ENCODE assay signal across 9 mouse cellular contexts in the genomic region with DNA sequence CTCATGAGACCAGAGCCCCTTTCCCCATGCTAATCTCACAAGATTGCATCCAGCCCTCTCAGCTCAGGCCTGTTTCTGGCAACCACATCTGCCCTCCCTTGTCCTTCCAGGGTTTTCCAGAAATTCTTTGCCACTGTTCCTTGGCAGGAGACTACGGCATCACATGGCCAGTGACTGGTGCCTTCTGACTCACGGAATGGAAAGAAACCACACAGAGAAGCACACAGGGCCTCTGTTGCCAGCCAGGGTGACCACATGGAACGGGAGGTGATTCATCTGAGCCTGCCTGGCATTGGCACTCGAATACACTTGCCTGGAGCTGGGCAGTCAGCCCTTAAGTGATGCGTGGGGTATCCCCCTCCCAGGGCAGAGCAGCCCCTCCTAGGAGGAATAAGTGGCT. TPM values are rescaled to one million over a fixed set of nuclear protein-coding genes. Genes with fewer than 3 reads are reported as not detected.
DNase-seq lines count a peak whose midpoint lies in the region; ATAC-seq and TF ChIP-seq lines count a peak whose summit lies in the region.
"Had no signal": no experiment of that assay in that cellular context is flagged by ENCODE, and none has a peak within 500 bp of the region (broad histone marks: within the 10 kb centered on the region; RNA-seq: fewer than 3 reads in every experiment).

No protein-coding gene starts in this region.

- peak; percentile 90 for ATAC-seq in hindbrain, postnatal 0 days
- ATAC-seq in hindbrain, embryonic 13.5 days (ENCODE audit: low FRiP score): no peak

- no peak overlapping the region for H3K4me2 ChIP-seq in hindbrain, postnatal 0 days (ENCODE audit: low read depth, low read length)
- H3K4me2 ChIP-seq in hindbrain, embryonic 13.5 days: no peak overlapping the region
- H3K4me2 ChIP-seq: lung, embryonic 15.5 days had no signal

- H3K36me3 ChIP-seq in hindbrain, postnatal 0 days (ENCODE audit: insufficient read depth, low read length): no peaks in the 10 kb centered on the region
- no peaks in the 10 kb centered on the region for H3K36me3 ChIP-seq in hindbrain, embryonic 13.5 days
- H3K36me3 ChIP-seq in midbrain, embryonic 10.5 days: no peaks in the 10 kb centered on the region
- H3K36me3 ChIP-seq: lung, embryonic 15.5 days had no signal

- H3K4me1 ChIP-seq in hindbrain, postnatal 0 days (ENCODE audit: insufficient read depth, low read length): 0 out of 2 replicates have a peak, but pooled peaks cover 2% of the 10 kb centered on the region
- no peaks in the 10 kb centered on the region for H3K4me1 ChIP-seq in hindbrain, embryonic 13.5 days (replicated peaks)
- H3K4me1 ChIP-seq in olfactory bulb, adult 2 months (ENCODE audit: control insufficient read depth, insufficient read depth, low read length): peaks cover 12% of the 10 kb centered on the region
- no peaks in the 10 kb centered on the region for H3K4me1 ChIP-seq in midbrain, embryonic 10.5 days

- H3K4me3 ChIP-seq in hindbrain, postnatal 0 days (ENCODE audit: low read length): no peak overlapping the region
- no peak overlapping the region for H3K4me3 ChIP-seq in hindbrain, embryonic 13.5 days
- no peak overlapping the region for H3K4me3 ChIP-seq in olfactory bulb, adult 2 months (ENCODE audit: insufficient read depth, low read depth, low read length)
- no peak overlapping the region for H3K4me3 ChIP-seq in midbrain, embryonic 10.5 days
- H3K4me3 ChIP-seq: lung, embryonic 15.5 days had no signal

- no peak for TF ChIP-seq CTCF in hindbrain, postnatal 0 days (IDR thresholded peaks at IDR 0.05; ENCODE audit: low read depth)
- TF ChIP-seq CTCF in olfactory bulb, adult 2 months (IDR thresholded peaks at IDR 0.05; ENCODE audit: insufficient read depth, low read depth, low read length): no peak

- H3K9ac ChIP-seq in hindbrain, postnatal 0 days (replicated peaks; ENCODE audit: low read length): no peak overlapping the region
- H3K9ac ChIP-seq in hindbrain, embryonic 13.5 days: no peak overlapping the region
- H3K9ac ChIP-seq: lung, embryonic 15.5 days had no signal

- no peak overlapping the region for H3K27ac ChIP-seq in hindbrain, postnatal 0 days
- no peak overlapping the region for H3K27ac ChIP-seq in hindbrain, embryonic 13.5 days
- peak overlapping the region; percentile 37; the same call in 1 of the 2 replicates for H3K27ac ChIP-seq in olfactory bulb, adult 2 months (ENCODE audit: insufficient read depth, low read depth, low read length)
- no peak overlapping the region for H3K27ac ChIP-seq in midbrain, embryonic 10.5 days (replicated peaks)
- H3K27ac ChIP-seq: lung, embryonic 15.5 days had no signal

- H3K9me3 ChIP-seq in hindbrain, postnatal 0 days (ENCODE audit: low read length): no peaks in the 10 kb centered on the region
- no peaks in the 10 kb centered on the region for H3K9me3 ChIP-seq in hindbrain, embryonic 13.5 days
- no peaks in the 10 kb centered on the region for H3K9me3 ChIP-seq in midbrain, embryonic 10.5 days (replicated peaks)
- H3K9me3 ChIP-seq: lung, embryonic 15.5 days had no signal

- 41% methylated on average over 5 of the region's 5 CpGs for WGBS in hindbrain, postnatal 0 days
- WGBS in hindbrain, embryonic 13.5 days: 77% methylated on average over 5 of the region's 5 CpGs
- WGBS in olfactory bulb, adult 2 months: 33% methylated on average over 5 of the region's 5 CpGs
- 80% methylated on average over 5 of the region's 5 CpGs for WGBS in midbrain, embryonic 10.5 days

- no peak for TF ChIP-seq POLR2A in olfactory bulb, adult 2 months (IDR thresholded peaks at IDR 0.05; ENCODE audit: insufficient read depth, low read depth, low read length)

- no peaks in the 10 kb centered on the region for H3K27me3 ChIP-seq in hindbrain, postnatal 0 days (ENCODE audit: insufficient read depth, low read length)
- no peaks in the 10 kb centered on the region for H3K27me3 ChIP-seq in hindbrain, embryonic 13.5 days
- no peaks in the 10 kb centered on the region for H3K27me3 ChIP-seq in midbrain, embryonic 10.5 days (ENCODE audit: low read depth, poor library complexity, severe bottlenecking)
- H3K27me3 ChIP-seq: lung, embryonic 15.5 days had no signal

- DNase-seq in hindbrain, postnatal 0 days (ENCODE audit: low spot score): peak; percentile 77
- DNase-seq in adrenal gland, adult 2 months: peak; percentile 94
- peak; percentile 60 to 79 for DNase-seq in frontal cortex, adult 2 months (ENCODE audit: extremely low spot score in 1 of 2, low spot score in 1 of 2)
- peak; percentile 62 to 78 for DNase-seq in layer of hippocampus, adult 8-10 months (ENCODE audit: low spot score in 2 of 2)
- no peak for DNase-seq in midbrain, embryonic 10.5 days (ENCODE audit: low spot score)
- DNase-seq in natural killer cell, adult 2 months (ENCODE audit: low spot score in 2 of 2): no peak

RNA-seq across cellular contexts. Expression of gene Nenf, which starts 25.6 kb away (rescaled TPM):
- 143 and 171 TPM in 2 replicates for total RNA-seq in hindbrain, postnatal 0 days (2014; rRNA removed)
- 177 and 182 TPM in 2 replicates for polyA plus RNA-seq in hindbrain, postnatal 0 days (2015; fragmentation: Nextera tagmentation; extraction: Ambion mirVana)
- polyA plus RNA-seq in hindbrain, embryonic 13.5 days (2015; fragmentation: Nextera tagmentation; extraction: Ambion mirVana): 105 and 109 TPM in 2 replicates
- 10 to 100 TPM; 78.7 to 94.3 TPM for total RNA-seq in adrenal gland, adult 2 months (2021)
- polyA plus RNA-seq in adrenal gland, adult 2 months (2012; rRNA removed): 249 and 261 TPM in 2 replicates
- polyA plus RNA-seq in frontal cortex, adult 2 months (2012; rRNA removed): 155 and 168 TPM in 2 replicates
- total RNA-seq in layer of hippocampus, adult 8-10 months (2022): 10 to 100 TPM; 57.8 to 80.1 (median 66.1) TPM
- polyA plus RNA-seq in olfactory bulb, adult 2 months (2012; ENCODE audit: insufficient read depth, insufficient read length, low replicate concordance, missing spikeins): not detected in 2 replicates
- polyA plus RNA-seq in midbrain, embryonic 10.5 days (2016; fragmentation: Nextera tagmentation; extraction: Ambion mirVana): 49.4 and 63.5 TPM in 2 replicates

RNA-seq across cellular contexts. Expression of gene Tmem206, which starts 33.4 kb away (rescaled TPM):
- total RNA-seq in hindbrain, postnatal 0 days (2014; rRNA removed): 22.5 and 24.9 TPM in 2 replicates
- polyA plus RNA-seq in hindbrain, postnatal 0 days (2015; fragmentation: Nextera tagmentation; extraction: Ambion mirVana): 23.2 and 24.0 TPM in 2 replicates
- polyA plus RNA-seq in hindbrain, embryonic 13.5 days (2015; fragmentation: Nextera tagmentation; extraction: Ambion mirVana): 36.7 and 39.9 TPM in 2 replicates
- total RNA-seq in adrenal gland, adult 2 months (2021): 1 to 10 TPM; 4.2 to 7.4 TPM
- polyA plus RNA-seq in adrenal gland, adult 2 months (2012; rRNA removed): 4.0 and 4.1 TPM in 2 replicates
- 9.6 and 11.2 TPM in 2 replicates for polyA plus RNA-seq in frontal cortex, adult 2 months (2012; rRNA removed)
- total RNA-seq in layer of hippocampus, adult 8-10 months (2022): 10 to 100 TPM in 3 of 4 experiments, 1 to 10 TPM in 1; 9.0 to 15.2 (median 11.7) TPM
- polyA plus RNA-seq in olfactory bulb, adult 2 months (2012; ENCODE audit: insufficient read depth, insufficient read length, low replicate concordance, missing spikeins): not detected in 2 replicates
- polyA plus RNA-seq in midbrain, embryonic 10.5 days (2016; fragmentation: Nextera tagmentation; extraction: Ambion mirVana): 32.3 and 34.9 TPM in 2 replicates

Comparison
In these comparisons a context has a peak if more than half of its experiments do, and no peak if none do; other contexts are left out.
1. DNase-seq: peak in hindbrain, postnatal 0 days (single experiment), adrenal gland, adult 2 months (single experiment), frontal cortex, adult 2 months (2 of 2) and layer of hippocampus, adult 8-10 months (2 of 2); none in midbrain, embryonic 10.5 days (single experiment) and natural killer cell, adult 2 months (0 of 2).
2. RNA of gene Nenf, which starts 25.6 kb away (polyA plus RNA-seq): 249 to 261 TPM in adrenal gland, adult 2 months, 177 to 182 TPM in hindbrain, postnatal 0 days, 155 to 168 TPM in frontal cortex, adult 2 months, 105 to 109 TPM in hindbrain, embryonic 13.5 days and 49.4 to 63.5 TPM in midbrain, embryonic 10.5 days; not detected in olfactory bulb, adult 2 months; every median in the first group is over 10 times any median in the second.